Mouse (Mus musculus): ENCODE results near the gene Stxbp6. TPM values are rescaled to one million over a fixed set of nuclear protein-coding genes. Genes with fewer than 3 reads are reported as not detected.
"Not testable (repeated sequence)": the region's sequence is repeated elsewhere in the genome, so short reads cannot be mapped to it uniquely, and the experiment has no call there.

Stxbp6 gene
- total RNA-seq (2015): 4.3 and 11.7 TPM in 2 replicates
- 7.0 and 18.3 TPM in 2 replicates for total RNA-seq (2017)

DNA sequence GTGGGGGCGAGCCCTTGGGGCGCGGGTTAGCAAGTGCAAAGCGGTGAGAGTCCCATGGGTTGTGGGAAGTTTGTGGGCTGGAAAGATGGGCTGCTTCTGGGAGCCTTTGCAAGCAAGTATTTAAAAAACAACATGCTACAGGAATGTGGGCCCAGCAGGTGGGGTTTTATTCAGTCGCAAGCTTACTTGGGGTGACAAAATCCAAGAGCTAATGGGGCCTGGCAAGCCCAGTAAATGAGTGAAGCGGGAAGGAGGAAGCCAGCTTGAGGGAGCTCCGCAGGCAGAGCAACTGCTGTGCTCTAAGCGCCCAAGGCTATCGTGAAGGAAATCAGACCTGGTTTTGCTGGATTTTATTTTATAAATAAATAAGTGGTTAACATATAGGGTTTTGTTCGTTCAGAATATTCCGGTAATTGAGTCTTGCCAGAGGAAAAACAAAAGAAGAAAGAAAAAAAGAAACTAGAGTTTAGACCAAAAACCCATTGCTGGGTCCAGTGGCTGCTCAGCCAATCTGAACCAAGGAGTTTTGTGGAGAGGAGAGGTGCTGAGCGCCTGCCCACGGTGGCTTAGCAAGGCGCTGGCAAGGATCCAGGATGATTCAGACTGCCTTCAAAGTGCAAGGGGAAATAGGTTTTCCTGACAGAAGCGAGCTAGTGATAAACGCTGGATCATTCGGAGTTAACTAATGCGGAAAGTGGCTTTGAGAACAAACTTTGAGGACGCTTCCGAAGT lies at the start of gene Stxbp6:
TSS of gene Stxbp6 (minus strand) at position 99 of the 732 bp plus-strand sequence.
- peak; percentile 50 for ATAC-seq (replicated peaks; ENCODE audit: poor library complexity)

DNA sequence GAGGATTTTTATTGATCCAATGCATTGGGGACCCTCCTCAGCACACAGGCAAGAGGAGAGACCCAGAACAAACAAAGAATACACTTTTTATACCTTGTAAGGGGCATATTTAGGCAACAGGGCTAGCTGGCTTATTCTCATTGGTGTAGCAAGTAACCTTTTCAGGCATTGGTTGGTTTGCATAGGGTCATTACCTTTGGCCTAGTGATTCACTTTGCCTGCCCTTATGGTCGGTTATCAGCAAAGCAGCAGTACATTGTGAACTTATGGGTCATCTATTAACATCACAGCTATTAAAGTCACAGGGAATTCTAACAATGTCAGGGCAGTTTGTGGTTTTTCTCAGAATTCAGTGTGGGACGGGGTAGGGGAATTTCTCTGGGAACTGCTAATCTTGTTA lies 28.4 kb upstream of the Stxbp6 start:
- ATAC-seq (replicated peaks; ENCODE audit: poor library complexity): not testable (repeated sequence)

DNA sequence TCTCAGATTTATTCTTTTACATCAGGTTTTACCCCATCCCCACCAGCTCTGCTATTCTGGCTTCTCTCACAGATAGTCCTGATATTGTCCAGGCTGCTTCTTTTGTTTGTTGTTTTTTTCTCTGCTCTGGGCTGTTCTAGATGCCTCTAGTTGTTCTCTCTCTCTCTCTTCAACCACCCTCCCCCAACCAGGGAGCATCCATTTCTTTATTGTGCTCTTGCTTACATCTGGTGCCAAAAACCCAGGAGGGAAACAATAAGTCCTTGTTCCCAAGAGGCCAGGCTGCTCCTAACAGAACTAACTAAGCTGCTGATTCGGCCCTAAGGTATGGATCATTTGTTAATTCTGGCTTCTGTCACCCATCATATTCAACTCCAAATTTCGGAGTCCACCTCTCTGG lies 19.2 kb upstream of the Stxbp6 start:
- no peak for ATAC-seq (replicated peaks; ENCODE audit: poor library complexity)

DNA sequence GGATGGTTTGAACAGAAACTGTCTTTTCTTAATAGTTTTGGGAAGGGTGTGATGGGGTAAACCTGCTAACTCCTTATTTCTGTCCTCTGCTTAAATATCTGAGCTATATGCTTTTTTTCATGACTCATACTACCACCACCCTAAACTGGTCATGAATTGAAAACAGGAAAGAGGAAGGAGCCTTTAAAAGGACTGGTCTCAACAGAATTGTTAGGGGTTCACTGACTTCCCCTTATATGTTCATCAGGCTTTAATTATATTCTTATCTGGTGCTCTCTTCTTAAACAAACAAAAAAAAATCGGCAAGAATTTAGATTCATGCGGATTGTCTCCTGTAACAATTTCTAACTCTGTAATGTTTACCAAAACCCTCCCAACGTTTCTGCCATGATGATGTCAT lies 17.9 kb upstream of the Stxbp6 start:
- ATAC-seq (replicated peaks; ENCODE audit: poor library complexity): peak; percentile 95

DNA sequence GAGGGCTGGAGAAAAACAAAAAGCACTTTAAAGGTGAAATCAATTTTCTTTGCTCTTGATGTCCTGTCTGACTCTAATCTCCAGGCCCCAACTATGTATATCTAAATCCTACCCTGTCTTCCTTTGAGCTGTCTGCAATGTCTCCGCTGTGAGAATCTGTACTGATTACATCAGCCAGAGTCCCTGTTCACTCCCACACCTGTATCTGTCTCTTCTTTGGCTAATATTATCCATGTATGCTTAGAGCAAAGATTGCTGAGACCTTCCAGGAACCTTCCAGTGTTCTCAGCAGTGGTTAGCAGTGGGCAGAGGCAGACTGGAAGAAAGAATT lies 8.6 kb upstream of the Stxbp6 start:
- no peak for ATAC-seq (replicated peaks; ENCODE audit: poor library complexity)

DNA sequence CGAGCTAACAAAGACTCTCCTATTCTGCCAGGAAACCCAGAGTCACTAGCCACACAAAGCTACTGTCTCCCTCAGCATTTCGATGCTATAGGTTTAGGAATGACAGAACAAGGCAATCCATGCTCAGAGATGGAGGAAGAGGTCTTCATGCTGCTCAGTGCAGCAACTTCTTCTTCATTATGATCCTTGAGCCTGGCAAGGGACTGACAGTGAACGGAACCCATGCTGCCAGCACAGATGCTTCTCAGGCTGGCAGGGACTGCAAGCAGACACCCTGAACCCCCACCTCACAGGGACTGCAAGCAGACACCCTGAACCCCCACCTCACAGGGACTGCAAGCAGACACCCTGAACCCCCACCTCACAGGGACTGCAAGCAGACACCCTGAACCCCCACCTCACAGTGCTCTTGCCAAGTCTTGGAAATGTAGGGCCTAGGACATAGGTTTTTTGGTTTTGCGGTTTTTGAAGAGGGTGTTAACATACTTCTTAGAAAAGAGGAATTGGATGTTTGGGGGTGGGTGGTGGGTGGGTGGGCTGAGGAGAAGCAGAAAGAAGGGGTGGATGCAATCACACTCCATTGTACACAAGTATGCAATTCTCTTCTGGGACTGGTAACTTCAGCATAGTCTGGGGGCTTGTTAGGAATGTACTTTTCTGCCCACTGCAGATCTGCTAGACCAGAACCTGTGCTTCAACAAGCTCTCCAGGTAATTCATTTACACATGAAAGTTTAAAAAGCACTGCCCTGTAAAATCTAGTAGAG lies 8.1 kb upstream of the Stxbp6 start:
- peak; percentile 58 for ATAC-seq (replicated peaks; ENCODE audit: poor library complexity)

DNA sequence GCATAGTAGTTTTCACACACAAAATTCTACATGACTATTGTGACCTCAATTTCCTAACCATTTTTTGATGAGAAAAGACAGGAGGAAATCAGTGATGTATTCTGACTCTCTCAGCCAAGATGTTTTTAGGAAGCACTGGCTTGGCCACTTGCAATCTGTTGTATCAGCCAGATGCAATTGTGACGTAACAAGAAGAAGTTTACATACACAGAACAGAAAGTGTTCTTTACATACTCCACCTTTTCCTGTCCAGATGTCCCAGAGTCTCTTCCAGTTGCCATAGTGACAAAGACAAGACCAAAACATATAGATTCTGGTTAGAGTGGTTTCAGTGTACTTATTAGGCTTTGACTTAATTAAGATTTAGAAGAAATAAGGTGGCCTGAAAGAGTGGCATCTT lies 7.1 kb upstream of the Stxbp6 start:
- ATAC-seq (replicated peaks; ENCODE audit: poor library complexity): peak; percentile 86

DNA sequence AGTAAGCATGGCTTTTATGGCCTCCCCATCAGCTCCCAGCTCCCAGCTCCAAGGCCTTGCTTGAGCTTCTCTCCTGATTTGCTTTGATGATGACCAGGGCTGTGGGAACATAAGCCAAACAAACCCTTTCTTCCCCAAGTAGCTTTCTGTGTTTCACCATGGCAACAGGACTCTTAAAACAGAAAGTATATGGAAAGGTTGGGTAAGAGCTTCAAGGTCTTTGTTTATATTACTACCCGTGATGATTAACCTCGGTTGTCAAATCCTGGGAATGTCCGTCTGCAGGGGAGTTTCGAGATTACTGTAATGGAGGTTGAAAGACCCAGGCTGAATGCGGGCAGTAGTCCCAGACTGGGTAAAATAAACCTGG lies 6.2 kb upstream of the Stxbp6 start:
- ATAC-seq (replicated peaks; ENCODE audit: poor library complexity): no peak

DNA sequence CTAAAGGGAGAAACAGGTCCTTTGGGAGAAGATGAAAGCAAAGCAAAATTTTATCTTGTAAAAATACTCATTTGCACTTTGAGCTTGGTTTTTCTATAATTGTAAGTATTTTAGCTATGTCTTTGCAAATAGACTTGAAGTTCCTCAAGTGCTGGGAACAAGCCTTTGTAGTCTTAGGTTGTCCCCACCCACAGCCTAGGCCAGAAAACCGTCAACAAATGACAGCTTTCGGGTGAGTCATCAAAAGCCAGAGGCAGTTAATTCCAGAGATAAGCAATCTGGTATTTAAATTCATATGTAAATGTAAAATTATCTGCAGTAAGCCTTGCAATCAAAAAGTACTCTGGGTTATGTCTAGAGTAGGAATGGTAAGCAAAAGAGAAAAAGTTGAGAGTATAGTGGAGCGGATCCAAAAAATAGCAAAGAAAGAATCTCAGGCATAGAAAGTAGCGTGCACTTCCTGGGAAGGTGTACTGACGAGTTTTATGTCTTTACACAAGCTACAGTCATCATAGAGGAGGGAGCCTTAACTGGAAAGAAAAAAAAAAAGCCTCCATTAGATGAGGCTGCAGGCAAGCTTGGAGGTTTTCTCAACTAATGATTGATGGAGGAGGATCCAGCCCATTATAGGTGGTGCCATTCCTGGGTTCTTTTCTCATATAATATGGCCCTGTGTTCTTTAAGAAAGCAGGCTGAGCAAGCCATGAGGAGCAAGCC lies 5.7 kb upstream of the Stxbp6 start:
- ATAC-seq (replicated peaks; ENCODE audit: poor library complexity): no peak

DNA sequence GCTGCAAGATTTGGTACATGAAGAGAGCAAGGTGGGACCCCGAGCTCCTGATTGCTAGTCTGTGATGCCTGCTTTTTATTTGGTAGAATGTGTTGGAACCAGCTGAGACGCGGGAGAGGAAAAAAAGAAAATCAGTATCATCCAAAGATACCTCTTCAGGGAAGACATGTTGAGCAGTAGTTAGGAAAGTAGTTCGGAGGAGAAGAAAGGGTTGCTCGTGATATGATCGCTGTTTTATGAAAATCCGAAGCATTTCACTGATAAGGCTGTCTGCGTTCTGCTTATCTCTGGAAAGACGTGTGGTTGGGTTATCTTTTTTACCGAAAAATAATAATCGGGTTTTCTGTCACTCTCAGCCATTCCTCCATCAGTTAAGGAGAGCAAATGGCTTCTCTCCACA lies 1.1 kb upstream of the Stxbp6 start:
- ATAC-seq (replicated peaks; ENCODE audit: poor library complexity): no peak

DNA sequence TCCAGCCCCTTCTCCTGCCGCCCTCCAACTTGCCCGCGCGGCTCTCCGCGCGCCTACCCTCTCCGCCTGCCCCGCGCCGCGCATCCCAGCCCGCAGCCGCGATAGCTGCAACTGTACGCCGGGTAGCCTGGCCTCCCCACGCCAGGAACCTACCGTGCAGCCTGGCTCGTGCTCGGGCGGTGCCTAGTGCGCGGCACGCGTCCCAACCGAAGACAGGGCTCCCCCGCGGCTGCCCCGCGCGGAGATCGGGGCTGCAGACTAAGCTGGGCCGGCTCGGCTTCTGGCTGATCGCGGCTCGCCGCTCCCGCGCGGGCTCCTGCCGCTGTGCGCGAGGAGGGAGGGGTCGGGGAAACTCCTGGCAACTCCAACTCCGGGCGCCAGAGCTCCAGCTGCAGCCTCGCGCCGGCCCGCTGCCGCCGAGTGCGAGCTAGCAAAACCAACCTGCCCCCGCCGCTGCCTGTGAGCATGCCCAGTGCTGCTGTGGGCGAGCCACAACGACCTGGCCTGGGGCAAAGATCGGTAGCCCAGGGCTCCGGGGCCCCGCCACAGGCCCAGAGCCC lies 387 bp downstream of the Stxbp6 start:
- ATAC-seq (replicated peaks; ENCODE audit: poor library complexity): peak; percentile 54

DNA sequence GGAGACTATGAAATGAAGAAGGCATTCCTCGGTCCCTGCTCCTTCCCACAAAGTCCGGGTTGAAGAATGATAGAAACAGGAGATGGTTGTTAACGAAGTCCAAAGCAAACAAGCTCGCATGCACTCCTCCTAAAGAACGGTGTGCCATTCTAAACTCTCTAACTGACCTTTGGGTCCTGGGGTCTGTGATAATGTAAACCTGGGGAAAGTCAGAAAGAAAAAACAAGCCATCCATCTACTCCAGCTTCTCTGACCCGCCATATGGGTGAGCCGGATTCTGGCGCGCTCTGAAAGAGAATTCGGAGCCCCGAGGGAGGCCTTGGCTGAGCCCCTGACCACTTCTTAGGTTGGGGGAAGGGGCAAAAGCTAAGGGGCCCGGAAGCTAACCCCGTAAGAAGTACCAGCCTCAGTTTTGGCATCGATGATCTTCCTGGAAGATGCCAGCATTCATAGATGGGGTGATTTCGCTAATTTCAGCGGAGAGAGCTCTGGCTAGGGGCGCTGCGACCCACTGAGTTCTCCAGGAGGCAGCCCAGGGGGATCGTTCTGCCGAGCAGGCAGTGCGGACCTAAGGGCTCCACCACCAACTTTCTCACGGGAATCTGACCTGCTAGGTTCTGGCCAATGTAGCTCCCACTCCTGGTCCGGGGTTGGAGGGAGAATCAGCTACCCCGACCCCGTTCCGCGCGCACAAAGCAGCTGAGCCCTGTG lies 1.0 kb downstream of the Stxbp6 start:
- ATAC-seq (replicated peaks; ENCODE audit: poor library complexity): no peak

DNA sequence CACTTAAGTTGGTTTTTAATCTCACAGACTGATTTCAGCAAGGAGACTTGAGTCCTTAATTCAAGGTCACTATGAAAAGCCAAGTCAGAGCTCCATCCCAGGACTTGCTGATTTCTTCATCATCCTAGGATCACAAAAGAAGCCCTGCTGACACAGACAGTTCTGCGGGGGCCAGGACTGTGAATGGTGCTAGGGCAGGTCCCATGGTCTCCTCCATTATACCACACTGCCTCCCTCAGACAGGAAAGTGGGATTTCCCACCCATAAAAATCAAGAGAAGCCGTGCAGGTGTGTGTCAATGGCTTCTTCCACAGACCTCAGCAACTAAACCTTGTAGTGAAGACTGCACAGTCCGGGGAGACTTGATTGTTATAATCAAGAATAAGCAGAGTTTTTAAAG lies 2.3 kb downstream of the Stxbp6 start:
- ATAC-seq (replicated peaks; ENCODE audit: poor library complexity): no peak

DNA sequence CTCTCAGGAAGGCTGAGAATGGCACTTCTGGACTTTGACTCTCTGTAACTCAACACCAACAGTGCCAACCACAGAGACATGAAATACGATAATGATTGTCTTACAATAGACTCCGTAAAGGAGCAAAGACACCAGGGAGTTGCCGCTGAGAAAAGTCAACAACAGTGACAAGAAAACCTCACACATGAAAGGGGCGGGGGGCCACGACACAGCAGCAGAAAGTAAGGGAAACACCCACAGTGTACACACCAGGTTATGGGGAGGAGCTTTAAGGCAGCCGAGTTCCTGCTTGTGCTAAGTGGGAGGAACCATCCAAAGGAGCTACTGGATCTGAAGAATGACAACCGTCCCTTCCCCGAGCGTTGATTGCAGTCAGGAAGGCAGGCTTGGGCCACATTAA lies 4.3 kb downstream of the Stxbp6 start:
- ATAC-seq (replicated peaks; ENCODE audit: poor library complexity): no peak

DNA sequence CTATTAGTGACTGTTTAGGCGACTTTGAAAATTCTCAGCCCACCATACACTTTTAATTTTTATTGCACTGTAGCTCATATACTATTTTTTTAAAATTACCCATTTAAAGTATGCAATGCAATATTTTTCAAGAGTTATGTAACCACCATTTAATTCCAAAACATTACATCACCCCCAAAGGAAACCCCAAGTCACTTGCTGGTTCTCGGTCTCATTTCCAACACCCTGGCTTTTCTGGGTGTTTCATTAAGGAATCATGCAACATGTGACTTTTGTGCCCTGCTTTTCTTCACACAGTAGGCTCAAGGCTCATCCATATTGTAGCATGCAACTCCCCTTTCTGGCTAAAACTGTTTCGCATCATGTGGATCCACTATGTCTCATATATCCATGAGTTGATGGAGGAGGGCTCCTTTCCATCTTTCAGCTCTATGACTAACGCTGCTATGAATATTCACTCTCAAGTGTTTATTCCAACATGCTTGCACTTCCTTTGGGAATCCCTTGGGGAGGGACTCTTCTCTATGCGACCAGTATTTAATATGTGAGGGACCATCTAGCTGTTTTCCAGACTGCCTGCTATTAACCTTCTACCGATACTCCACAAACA lies 6.3 kb downstream of the Stxbp6 start:
- ATAC-seq (replicated peaks; ENCODE audit: poor library complexity): peak; percentile 51

DNA sequence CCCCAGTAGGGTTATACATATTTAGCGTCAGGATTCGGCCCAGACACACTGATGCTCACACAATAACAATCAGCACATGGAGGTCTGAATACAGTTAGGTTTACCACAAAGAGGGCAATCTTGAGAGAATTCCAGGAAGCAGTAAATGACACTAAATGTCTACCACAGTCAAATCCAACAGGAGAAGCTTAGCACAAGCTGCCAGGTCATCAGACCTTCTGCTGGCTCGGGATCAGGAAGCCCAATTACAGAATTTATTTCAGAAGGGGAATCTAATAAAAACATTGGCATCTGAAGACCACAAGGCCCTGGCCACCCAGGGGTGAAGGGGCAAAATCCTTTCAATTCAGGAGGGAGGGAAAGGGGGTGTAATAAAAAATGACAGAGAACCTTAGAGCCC lies 6.8 kb downstream of the Stxbp6 start:
- no peak for ATAC-seq (replicated peaks; ENCODE audit: poor library complexity)

DNA sequence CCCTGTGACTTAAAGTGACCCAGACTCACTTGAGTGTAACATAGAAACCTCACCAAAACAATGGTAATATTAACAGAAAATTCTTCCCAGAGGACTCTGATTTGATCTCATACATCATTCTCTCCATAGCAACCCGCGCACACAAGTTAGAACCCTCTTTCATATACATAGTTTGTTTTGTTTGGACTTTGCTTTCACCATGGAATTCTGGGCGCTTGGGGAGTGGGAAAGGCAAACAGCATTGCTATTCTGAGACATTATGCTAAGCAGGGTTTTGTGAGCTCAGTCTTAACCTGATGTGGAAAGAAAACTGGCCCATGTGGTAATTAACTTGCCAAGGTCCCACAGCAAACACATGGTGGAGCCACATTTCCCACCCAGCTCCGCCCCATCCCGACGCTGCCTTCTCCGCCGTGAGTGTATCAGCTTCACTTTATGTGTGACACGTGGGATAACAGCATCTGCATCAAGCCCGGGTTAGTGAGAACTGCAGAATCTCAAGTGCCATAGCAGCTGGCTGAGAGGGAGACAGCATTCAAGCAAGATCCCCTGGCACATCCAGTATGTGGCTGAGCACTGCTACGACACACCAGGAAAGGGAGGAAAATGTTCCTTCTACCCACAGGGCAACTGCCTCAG lies 7.3 kb downstream of the Stxbp6 start:
- ATAC-seq (replicated peaks; ENCODE audit: poor library complexity): no peak

DNA sequence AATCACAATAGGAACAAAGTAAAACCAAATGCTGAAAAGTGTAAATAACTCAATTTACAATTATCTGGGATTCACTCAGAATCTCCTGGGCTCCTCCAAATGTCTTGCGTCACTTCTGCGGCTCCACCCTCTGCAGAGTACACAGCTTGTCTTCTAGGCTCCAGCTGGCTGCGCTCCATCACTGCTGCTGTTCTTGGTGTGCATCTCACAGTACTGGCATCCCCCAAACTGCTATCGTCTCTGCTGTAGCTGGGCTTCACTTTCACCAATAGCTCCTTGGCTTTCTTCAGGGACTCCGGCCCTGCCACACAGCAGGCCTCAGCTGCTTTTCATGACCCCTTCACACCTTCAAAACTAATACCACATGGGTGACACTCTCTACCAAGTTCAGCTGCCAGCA lies 10.9 kb downstream of the Stxbp6 start:
- ATAC-seq (replicated peaks; ENCODE audit: poor library complexity): no peak

DNA sequence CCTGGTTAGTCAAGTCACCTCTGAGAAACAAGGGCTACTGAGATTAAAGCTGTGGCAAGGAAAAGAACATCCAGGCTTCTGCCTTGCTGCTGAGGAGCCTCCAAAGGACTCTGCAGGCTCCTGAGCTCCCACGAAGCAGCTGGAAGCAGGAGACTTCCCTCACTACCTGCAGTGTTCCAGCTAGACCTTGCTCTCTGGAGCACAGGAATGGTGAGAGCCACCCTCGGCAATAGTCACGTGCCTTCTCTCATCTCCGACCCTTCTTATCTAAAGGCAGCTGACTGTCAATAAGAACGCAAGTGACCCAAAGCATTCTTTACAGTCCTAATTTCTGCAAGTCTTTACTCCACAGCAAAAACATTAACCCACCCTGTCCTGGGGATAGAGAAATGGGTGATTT lies 13.2 kb downstream of the Stxbp6 start:
- no peak for ATAC-seq (replicated peaks; ENCODE audit: poor library complexity)

DNA sequence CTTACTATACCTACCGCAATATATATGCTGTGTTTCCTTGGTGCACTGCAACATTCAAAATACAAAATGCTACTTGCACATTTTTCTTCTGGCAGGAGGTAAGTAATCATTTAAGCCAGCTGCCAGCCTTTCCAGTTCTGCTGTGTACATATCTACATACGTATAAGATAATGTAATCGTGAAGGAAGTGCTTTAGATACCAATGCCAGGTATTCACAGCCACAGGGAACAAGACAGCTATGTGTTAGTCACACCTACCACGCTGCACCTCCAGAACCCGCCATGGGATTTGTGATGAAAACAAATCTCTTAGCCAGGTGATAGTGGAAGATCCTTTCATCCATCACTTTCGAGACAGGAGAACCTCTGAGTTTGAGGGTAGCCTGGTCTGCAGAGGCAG lies 13.7 kb downstream of the Stxbp6 start:
- no peak for ATAC-seq (replicated peaks; ENCODE audit: poor library complexity)
